Mouse (Mus musculus) liver, embryonic 11.5 days (tissue): ENCODE results near the gene Cfb. TPM values are rescaled to one million over a fixed set of nuclear protein-coding genes. Genes with fewer than 3 reads are reported as not detected.
A peak's percentile ranks its signal among the peaks of the same experiment; 100 is the strongest.
"Not testable (repeated sequence)": the region's sequence is repeated elsewhere in the genome, so short reads cannot be mapped to it uniquely, and the experiment has no call there.

Source experiments
- ATAC-seq: fragments of 200-750 bp; cut with Nextera tagmentation; replicated peaks from 2 replicates; pipeline ENCODE4 v1.8.0; 2017; ENCODE audit warnings: moderate number of reproducible peaks, mild to moderate bottlenecking, moderate TSS enrichment, moderate library complexity; ENCODE audit not compliant: low FRiP score
- DNase-seq: peaks from one replicate; pipeline ENCODE4 v3.0.0-alpha.2; 2017; ENCODE audit warnings: low spot score
- H3K27ac ChIP-seq: fragments of 300-500 bp; sonication (generic); 2 replicates; pipeline ENCODE4 v1.5.1; 2014; ENCODE audit warnings: mild to moderate bottlenecking, low read depth, low read length, control low read depth
- H3K27me3 ChIP-seq: fragments of 300-500 bp; sonication (generic); replicated peaks from 2 replicates; pipeline ENCODE4 v1.6.1; 2014; ENCODE audit warnings: low read length, mixed read lengths; ENCODE audit not compliant: control insufficient read depth, insufficient read depth
- H3K36me3 ChIP-seq: fragments of 300-500 bp; sonication (generic); 2 replicates; pipeline ENCODE4 v1.6.1; 2014; ENCODE audit warnings: mild to moderate bottlenecking, low read length, moderate library complexity, mixed read lengths; ENCODE audit not compliant: control insufficient read depth, insufficient read depth
- H3K4me1 ChIP-seq: fragments of 300-500 bp; sonication (generic); replicated peaks from 2 replicates; pipeline ENCODE4 v1.6.1; 2014; ENCODE audit warnings: low read length, mixed read lengths; ENCODE audit not compliant: control insufficient read depth, insufficient read depth
- H3K4me2 ChIP-seq: fragments of 300-500 bp; sonication (generic); 2 replicates; pipeline ENCODE4 v1.6.1; 2014; ENCODE audit warnings: mild to moderate bottlenecking, control low read depth, moderate library complexity
- H3K4me3 ChIP-seq: fragments of 300-500 bp; sonication (generic); 2 replicates; pipeline ENCODE4 v1.5.1; 2014; ENCODE audit warnings: low read depth, low read length, control low read depth
- H3K9ac ChIP-seq: fragments of 300-500 bp; sonication (generic); 2 replicates; pipeline ENCODE4 v1.6.1; 2014; ENCODE audit warnings: low read depth, low read length, control low read depth
- H3K9me3 ChIP-seq: fragments of 300-500 bp; sonication (generic); 2 replicates; pipeline ENCODE4 v1.6.1; 2016; ENCODE audit warnings: low read length, inconsistent platforms, mixed read lengths; ENCODE audit not compliant: control insufficient read depth
- WGBS: fragments of 180-500 bp; shearing (Covaris S2); extraction: QIAGEN DNeasy Blood & Tissue Kit; methylation state at CpG from one replicate; pipeline ENCODE4 v1.1.7; 2014; 5-methylcytosine and 5-hydroxymethylcytosine counted together
- polyA plus RNA-seq: library from polyadenylated mRNA; unstranded; fragments of >200 nt; fragmentation: Nextera tagmentation; extraction: Ambion mirVana; gene quantifications from 2 replicates; pipeline ENCODE4 v1.2.1, GENCODE M21; 2014

Cfb gene
- polyA plus RNA-seq, result 67.6 and 74.9 TPM in 2 replicates

DNA sequence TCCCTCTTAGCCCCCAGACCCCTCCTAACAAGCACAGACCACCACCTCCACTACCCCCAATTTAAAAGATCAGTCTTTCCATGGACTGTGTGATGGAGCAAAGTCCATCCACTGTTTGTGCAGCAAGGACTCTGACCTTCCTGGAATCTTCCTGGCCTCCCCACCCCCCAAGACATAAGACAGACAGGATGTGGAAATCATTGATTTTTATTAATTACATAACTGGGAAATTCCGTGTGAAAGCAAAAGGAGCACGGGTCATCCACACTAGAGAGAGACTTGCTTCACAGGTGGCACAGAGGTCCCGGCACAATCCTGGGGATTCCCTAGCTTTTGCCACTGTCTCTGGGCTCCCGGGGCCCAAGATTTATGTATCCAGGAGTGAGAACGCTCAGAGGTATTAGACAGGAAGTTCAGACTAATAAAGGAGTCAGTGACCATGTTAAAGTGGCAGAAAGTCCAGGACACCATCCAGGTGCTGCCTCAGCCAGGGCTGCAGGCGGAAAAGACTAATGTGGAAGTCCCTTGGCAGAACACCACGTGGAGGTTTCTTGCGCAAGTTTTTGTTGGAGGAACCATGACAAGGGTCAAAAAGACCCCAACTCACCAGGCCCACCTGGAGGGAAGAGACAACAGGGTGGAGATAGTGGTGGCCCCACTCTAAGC, at the start of gene Cfb:
TSS of gene Cfb (minus strand) at position 103 of the 666 bp plus-strand sequence.
- H3K4me1 ChIP-seq, result no peaks in the 10 kb centered on the region
- H3K4me3 ChIP-seq, result peak within 1 kb of the TSS; percentile 25
- no peak for DNase-seq
- H3K9ac ChIP-seq, result 0 out of 2 replicates have a peak within 1 kb of the TSS, but pooled peaks have one; percentile 4
- no peaks in the 10 kb centered on the region for H3K9me3 ChIP-seq
- ATAC-seq, result 0 out of 2 replicates have a peak, but pooled peaks have one; percentile 40
- 48% methylated on average over 8 of the region's 8 CpGs for WGBS
- H3K36me3 ChIP-seq, result no peaks in the 10 kb centered on the region
- H3K4me2 ChIP-seq, result peak within 1 kb of the TSS; percentile 48
- H3K27me3 ChIP-seq, result no peaks in the 10 kb centered on the region
- peak within 1 kb of the TSS; percentile 47; the same call in 1 of the 2 replicates for H3K27ac ChIP-seq

DNA sequence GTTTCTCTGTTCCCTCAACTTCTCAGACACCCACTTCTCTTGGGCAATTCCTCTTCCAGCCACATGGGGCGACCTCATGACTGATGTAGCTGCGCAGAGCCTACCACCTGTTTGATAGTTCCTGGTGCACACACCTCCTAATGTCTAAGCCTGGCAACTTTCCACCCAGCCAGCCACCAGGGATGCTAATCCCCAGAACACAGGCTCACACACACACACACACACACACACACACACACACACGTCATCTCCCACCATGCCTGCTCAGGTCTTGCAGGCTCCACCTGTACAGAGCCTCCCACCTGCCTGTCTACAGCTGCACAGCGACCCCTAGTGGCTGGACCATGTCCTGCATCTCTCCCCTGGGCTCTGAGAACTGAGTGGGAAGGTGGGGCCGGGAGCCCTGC, 49.6 kb upstream of the Cfb start:
- H3K36me3 ChIP-seq, result peaks cover 61% of the 10 kb centered on the region
- H3K9ac ChIP-seq, result no peak overlapping the region
- no peaks in the 10 kb centered on the region for H3K27me3 ChIP-seq
- no peak overlapping the region for H3K27ac ChIP-seq
- H3K4me1 ChIP-seq, result peaks cover 10% of the 10 kb centered on the region
- WGBS, result 49% methylated on average over 5 of the region's 5 CpGs
- peak; percentile 61 for ATAC-seq
- no peaks in the 10 kb centered on the region for H3K9me3 ChIP-seq
- no peak overlapping the region for H3K4me2 ChIP-seq
- DNase-seq, result peak; percentile 81
- H3K4me3 ChIP-seq, result no peak overlapping the region

DNA sequence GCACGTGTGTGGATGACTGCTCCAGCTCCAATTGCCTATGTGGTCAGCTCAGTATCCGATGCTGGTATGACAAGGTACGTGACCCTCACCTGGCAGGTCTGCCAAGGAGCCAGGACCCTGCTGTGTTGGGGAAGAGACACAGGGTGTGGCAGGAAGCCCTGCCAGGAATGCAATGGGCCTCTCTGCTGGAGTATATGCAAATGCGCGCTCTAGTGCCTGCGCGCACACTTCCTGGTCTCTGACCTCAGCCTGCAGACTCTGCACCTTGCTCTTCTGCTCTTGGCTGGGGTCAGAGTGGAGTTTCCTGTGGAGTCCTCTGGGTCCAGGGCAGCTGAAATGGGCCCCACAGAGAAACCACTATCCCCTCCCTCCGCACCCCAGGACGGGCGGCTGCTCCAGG, 48.7 kb upstream of the Cfb start:
- Histone ChIP-seq H3K9ac (no peak overlapping the region), H3K27me3 (no peaks in the 10 kb centered on the region), H3K9me3 (no peaks in the 10 kb centered on the region), H3K4me3 (no peak overlapping the region), H3K27ac (no peak overlapping the region; the same call in 1 of the 2 replicates), H3K4me2 (no peak overlapping the region), H3K36me3 (peaks cover 70% of the 10 kb centered on the region), H3K4me1 (peaks cover 10% of the 10 kb centered on the region)
- DNase-seq, result no peak
- ATAC-seq, result no peak
- WGBS, result 87% methylated on average over 10 of the region's 10 CpGs

DNA sequence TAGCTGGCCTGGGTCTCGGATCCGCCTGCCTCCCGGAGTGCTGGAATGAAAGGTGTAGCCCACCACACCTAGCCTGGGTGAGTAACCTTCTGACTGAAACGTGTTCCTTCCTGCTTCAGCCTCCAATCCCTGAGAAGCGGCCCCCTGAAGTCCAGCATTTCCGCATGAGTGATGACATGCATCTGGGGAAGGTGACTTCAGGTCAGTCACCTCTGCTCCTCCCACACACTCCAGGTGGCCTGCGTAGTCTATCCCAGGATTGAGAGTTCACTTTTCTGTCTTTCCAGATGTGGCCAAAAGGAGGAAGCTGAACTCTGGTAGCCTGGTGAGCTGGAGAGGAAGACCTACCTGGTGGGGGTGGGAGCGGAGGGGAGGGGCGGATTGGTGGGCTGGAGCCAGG, 40.6 kb upstream of the Cfb start:
- H3K4me2 ChIP-seq, result no peak overlapping the region

DNA sequence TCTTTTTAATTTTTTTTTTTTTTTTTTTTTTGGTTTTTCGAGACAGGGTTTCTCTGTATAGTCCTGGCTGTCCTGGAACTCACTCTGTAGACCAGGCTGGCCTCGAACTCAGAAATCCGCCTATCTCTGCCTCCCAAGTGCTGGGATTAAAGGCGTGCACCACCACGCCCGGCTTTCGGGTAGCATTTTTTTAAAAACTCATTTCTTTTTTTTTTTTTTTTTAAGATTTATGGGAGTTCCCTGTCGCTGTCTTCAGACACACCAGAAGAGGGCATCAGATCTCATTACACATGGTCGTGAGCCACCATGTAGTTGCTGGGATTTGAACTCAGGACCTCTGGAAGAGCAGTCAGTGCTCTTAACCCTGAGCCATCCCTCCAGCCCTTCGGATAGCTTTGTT, 39.6 kb upstream of the Cfb start:
- not testable (repeated sequence) for DNase-seq, H3K4me2 ChIP-seq, H3K4me1 ChIP-seq, H3K9ac ChIP-seq, ATAC-seq, H3K27me3 ChIP-seq, H3K27ac ChIP-seq, H3K9me3 ChIP-seq, H3K4me3 ChIP-seq
- 91% methylated on average over 9 of the region's 10 CpGs for WGBS
- H3K36me3 ChIP-seq, result peaks cover 29% of the 10 kb centered on the region

More for the DNA sequence above, 40.6 kb upstream of the Cfb start:
- H3K4me3 ChIP-seq, result no peak overlapping the region
- H3K27me3 ChIP-seq, result no peaks in the 10 kb centered on the region
- ATAC-seq (no peak), DNase-seq (no peak)
- no peak overlapping the region for H3K9ac ChIP-seq
- H3K9me3 ChIP-seq, result no peaks in the 10 kb centered on the region
- peaks cover 38% of the 10 kb centered on the region for H3K36me3 ChIP-seq
- WGBS, result 81% methylated on average over 9 of the region's 9 CpGs
- no peak overlapping the region for H3K27ac ChIP-seq
- peaks cover under 1% of the 10 kb centered on the region; the same call in 1 of the 2 replicates for H3K4me1 ChIP-seq

DNA sequence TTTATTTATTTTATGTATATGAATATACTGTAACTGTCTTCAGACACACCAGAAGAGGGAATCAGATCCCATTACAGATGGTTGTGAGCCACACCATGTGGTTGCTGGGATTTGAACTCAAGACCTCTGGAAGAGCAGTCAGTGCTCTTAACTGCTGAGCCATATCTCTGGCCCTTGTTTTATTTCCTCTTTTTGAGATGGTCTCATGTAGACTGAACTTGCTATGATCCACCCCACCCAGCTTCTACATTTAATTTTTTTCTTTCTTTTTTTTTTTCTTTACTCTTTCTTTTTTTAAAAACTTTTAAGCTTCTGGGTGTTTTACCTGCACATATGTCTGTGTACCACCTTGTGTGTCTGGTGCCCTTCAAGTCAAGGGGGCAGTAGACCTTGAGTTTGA, 38.5 kb upstream of the Cfb start:
- not testable (repeated sequence) for H3K4me2 ChIP-seq, H3K9ac ChIP-seq, DNase-seq, H3K9me3 ChIP-seq, H3K27me3 ChIP-seq, H3K27ac ChIP-seq, ATAC-seq, H3K4me3 ChIP-seq
- Histone ChIP-seq H3K36me3 (peaks cover 25% of the 10 kb centered on the region), H3K4me1 (peaks cover 18% of the 10 kb centered on the region)

DNA sequence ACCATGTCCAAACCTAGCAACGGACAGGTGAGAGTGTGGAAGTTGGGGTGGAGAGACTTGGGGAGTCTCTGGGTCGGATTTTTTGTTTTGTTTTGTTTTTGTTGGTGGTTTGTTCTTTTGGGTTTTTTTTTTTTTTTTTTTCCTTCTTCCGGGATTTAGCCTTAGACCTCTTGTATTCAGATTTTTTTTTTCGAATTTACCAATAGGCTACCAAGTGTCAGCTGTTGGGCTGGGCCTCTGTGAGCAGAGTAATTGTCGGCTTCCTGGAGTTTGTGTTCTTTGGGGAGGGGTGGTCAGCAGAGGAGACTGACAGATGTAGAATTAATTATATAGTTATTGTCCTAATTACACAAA, 37.5 kb upstream of the Cfb start:
- Histone ChIP-seq H3K4me1 (peaks cover 27% of the 10 kb centered on the region), H3K27me3 (no peaks in the 10 kb centered on the region), H3K9ac (peak overlapping the region; percentile 94), H3K9me3 (peaks cover 4% of the 10 kb centered on the region; the same call in 1 of the 2 replicates), H3K36me3 (peaks cover 18% of the 10 kb centered on the region), H3K4me3 (peak overlapping the region; percentile 96), H3K27ac (peak overlapping the region; percentile 97), H3K4me2 (peak overlapping the region; percentile 97)
- 4% methylated on average over 5 of the region's 5 CpGs for WGBS
- DNase-seq (no peak), ATAC-seq (no peak)

DNA sequence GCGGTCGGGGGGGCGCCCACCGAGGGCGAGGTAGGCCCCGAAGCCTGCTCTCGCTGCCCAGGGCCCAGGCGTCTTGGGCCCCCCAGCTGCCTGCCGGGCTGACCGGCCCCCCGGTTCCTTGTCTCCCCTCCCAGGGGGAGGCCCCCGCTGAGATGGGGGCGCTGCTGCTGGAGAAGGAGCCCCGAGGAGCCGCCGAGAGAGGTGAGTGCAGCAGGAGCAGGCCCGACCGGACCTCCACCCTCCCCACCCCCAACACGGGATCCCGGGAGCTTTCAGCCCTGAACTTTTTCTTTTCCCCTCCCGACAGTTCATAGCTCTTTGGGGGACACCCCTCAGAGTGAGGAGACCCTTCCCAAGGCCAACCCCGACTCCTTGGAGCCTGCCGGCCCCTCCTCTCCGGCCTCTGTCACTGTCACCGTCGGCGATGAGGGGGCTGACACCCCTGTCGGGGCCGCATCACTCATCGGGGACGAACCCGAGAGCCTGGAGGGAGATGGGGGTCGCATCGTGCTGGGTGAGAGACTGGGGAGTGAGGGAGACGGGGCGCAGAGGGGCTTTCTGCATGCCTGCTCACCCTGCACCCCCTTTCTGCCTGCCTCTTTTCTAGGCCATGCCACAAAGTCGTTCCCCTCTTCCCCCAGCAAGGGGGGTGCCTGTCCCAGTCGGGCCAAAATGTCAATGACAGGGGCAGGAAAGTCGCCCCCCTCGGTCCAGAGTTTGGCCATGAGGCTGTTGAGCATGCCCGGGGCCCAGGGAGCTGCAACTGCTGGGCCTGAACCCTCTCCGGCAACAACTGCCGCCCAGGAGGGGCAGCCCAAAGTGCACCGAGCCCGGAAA, 37.0 kb upstream of the Cfb start:
- ATAC-seq, result no peak
- H3K27me3 ChIP-seq, result no peaks in the 10 kb centered on the region
- WGBS, result 0% methylated on average over 37 of the region's 45 CpGs
- H3K27ac ChIP-seq, result peak overlapping the region; percentile 97
- H3K4me1 ChIP-seq, result peaks cover 27% of the 10 kb centered on the region
- peak; percentile 75 for DNase-seq
- H3K4me3 ChIP-seq, result peak overlapping the region; percentile 96
- peak overlapping the region; percentile 94 for H3K9ac ChIP-seq
- H3K9me3 ChIP-seq, result peaks cover 4% of the 10 kb centered on the region; the same call in 1 of the 2 replicates
- peaks cover 16% of the 10 kb centered on the region for H3K36me3 ChIP-seq
- peak overlapping the region; percentile 97 for H3K4me2 ChIP-seq
